Mouse (Mus musculus): ENCODE measurements around the gene Gm10800.
"Not testable (repeated sequence)": the region's sequence is repeated elsewhere in the genome, so short reads cannot be mapped to it uniquely, and the experiment has no call there.

The Gm10800 gene

DNA sequence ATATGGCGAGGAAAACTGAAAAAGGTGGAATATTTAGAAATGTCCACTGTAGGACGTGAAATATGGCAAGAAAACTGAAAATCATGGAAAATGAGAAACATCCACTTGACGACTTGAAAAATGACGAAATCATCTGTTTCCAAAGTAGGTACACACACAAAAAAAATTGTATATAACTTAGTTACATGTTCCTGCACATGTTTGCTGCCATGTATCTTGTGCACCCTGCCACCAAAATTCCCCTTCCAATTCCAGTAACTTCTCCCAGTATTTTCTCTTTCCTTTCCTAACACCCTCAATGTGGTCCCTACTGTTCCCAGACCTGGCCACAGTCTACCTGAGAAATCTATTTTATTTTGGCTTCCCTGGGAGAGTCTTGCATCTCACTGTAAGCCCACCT is at the start of gene Gm10800:
TSS of gene Gm10800 (minus strand) at position 101 of the 400 bp plus-strand sequence.
- not testable (repeated sequence) for DNase-seq (ENCODE audit: low spot score in 2 of 2)

DNA sequence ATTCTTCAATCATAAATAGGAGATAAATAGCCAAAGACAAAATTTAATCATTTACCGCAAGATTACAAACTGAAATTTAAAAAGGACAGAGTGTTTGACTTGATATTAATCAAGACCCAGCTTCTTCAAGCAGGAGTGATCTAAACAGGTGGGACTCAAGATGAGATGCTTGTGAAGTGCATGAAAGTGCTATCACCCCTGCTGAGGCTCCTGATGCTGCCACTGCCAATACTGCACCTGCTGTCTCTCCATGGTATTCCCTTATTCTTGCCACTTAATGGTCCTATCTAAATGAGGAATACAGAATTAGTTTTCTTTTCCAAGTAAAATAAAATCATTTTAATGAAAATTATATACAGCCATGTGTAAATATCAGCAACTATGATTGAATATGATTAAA is 30.4 kb upstream of the Gm10800 start:
- DNase-seq (ENCODE audit: low spot score in 2 of 2), result no peak

DNA sequence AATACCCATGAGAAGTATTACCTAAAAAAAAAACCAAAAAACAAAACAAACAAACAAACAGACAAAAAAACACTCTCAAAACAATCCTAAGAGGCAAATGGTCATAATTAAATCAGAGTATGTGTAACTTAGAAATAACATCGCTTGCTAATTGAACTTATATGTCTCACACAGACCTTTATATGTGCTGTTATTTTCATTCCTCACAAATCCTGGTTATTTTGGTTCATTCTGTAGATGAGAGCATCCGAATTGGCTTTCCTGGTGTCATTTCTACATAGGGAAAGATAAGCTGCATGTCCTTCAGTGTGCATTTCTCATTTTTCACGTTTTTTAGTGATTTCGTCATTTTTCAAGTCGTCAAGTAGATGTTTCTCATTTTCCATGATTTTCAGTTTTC is 5.2 kb downstream of the Gm10800 start, which contains the start of gene Gm10801:
TSS of gene Gm10801 (plus strand) at position 301 of the 400 bp plus-strand sequence.
- not testable (repeated sequence) for DNase-seq (ENCODE audit: low spot score in 2 of 2)
